Comparison of ENCODE assay signal across 36 mouse cellular contexts in the genomic region with DNA sequence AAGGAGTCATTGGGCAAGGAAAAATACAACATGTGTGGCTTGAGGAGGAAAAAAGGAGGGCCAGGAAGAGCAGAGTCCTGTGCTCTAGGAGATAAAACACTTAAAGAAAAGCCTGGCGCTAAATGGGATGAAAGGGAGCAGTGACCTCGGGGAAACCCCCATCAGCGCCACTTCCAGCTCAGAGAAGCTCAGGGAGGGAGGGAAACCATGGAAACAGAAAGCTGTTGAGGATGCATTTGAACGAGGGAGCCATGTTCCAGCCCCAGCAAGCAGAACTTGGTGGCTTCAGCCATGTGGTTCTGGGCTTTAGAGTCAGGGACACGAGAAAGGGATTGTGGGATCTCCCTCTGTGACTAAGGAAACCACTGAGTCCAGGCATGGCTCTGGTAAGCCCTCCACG.
"Had no signal": no experiment of that assay in that cellular context is flagged by ENCODE, and none has a peak within 500 bp of the region (broad histone marks: within the 10 kb centered on the region; RNA-seq: fewer than 3 reads in every experiment).

No protein-coding gene starts in this region.

- H3K4me2 ChIP-seq: heart, embryonic 11.5 days; heart, embryonic 12.5 days; heart, embryonic 13.5 days; heart, embryonic 15.5 days; hindbrain, embryonic 12.5 days; hindbrain, embryonic 13.5 days; hindbrain, embryonic 14.5 days; hindbrain, embryonic 15.5 days; intestine, embryonic 15.5 days; kidney, embryonic 15.5 days had no signal

- ATAC-seq: hindbrain, embryonic 16.5 days; hindbrain, postnatal 0 days; inflammation-experienced regulatory T-cells, adult 6 months; intestine, embryonic 15.5 days; intestine, embryonic 16.5 days; intestine, postnatal 0 days had no signal

- H3K9ac ChIP-seq: heart, embryonic 12.5 days; heart, embryonic 13.5 days; heart, embryonic 15.5 days; hindbrain, embryonic 12.5 days; hindbrain, embryonic 13.5 days; hindbrain, embryonic 14.5 days; hindbrain, embryonic 15.5 days; intestine, embryonic 15.5 days; kidney, embryonic 15.5 days had no signal

- H3K9me3 ChIP-seq: hindbrain, embryonic 13.5 days; hindbrain, embryonic 15.5 days; intestine, embryonic 15.5 days had no signal

- H3K4me1 ChIP-seq: heart, embryonic 10.5 days; heart, embryonic 12.5 days; heart, embryonic 13.5 days; heart, embryonic 15.5 days; hindbrain, embryonic 10.5 days; hindbrain, embryonic 12.5 days; hindbrain, embryonic 15.5 days; intestine, embryonic 15.5 days; kidney, embryonic 15.5 days had no signal

- DNase-seq: heart, postnatal 10 days; heart, postnatal 14 days; heart, postnatal 36 days; heart, postnatal 4 days; kidney, adult 11 months; kidney, adult 18-20 months; kidney, adult 2 months; kidney, adult 8-10 months; kidney, adult 9 months; kidney, postnatal 10 days; kidney, postnatal 14 days; kidney, postnatal 25 days; kidney, postnatal 36 days; kidney, postnatal 4 days; layer of hippocampus, adult 9-11 months; layer of hippocampus, postnatal 36 days had no signal

- H3K27ac ChIP-seq: heart, embryonic 10.5 days; heart, embryonic 13.5 days; heart, embryonic 15.5 days; hindbrain, embryonic 10.5 days; hindbrain, embryonic 12.5 days; hindbrain, embryonic 13.5 days; hindbrain, embryonic 14.5 days; hindbrain, embryonic 15.5 days; hindbrain, postnatal 0 days; intestine, embryonic 15.5 days; kidney, embryonic 15.5 days; kidney, postnatal 0 days; layer of hippocampus, adult 2 months; left cerebral cortex, adult 2 months had no signal

- H3K27me3 ChIP-seq: heart, embryonic 12.5 days; heart, embryonic 13.5 days; heart, embryonic 15.5 days; hindbrain, embryonic 12.5 days; hindbrain, embryonic 13.5 days; hindbrain, embryonic 15.5 days; intestine, embryonic 15.5 days; kidney, embryonic 15.5 days had no signal

- H3K4me3 ChIP-seq: heart, embryonic 10.5 days; heart, embryonic 12.5 days; heart, embryonic 13.5 days; heart, embryonic 15.5 days; hindbrain, embryonic 10.5 days; hindbrain, embryonic 12.5 days; hindbrain, embryonic 13.5 days; hindbrain, embryonic 15.5 days; intestine, embryonic 15.5 days; kidney, embryonic 15.5 days; layer of hippocampus, adult 2 months; left cerebral cortex, adult 2 months had no signal
